Mouse (Mus musculus): ENCODE results near the gene Mast4. TPM values are rescaled to one million over a fixed set of nuclear protein-coding genes. Genes with fewer than 3 reads are reported as not detected.

Gene Mast4
- total and polyA plus RNA-seq, 3 experiments: 0.04 to 1.1 (median 0.23) TPM

DNA sequence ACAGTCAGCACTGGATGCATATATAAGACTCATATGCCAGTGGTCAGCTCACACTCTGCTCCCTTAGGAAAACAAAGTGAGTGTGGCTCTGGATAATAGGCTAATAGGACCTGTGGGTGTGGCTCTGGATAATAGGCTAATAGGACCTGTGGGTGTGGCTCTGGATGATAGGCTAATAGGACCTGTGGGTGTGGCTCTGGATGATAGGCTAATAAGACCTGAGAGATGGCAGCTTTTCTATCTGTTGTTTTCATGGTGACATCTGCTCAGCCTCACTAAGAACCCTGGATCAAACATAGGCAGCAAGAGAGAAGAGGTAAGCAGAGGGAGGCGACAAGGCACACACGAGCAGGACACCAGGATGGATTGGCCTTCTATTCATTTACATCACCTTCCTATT, 483.7 kb downstream of the Mast4 start:
- Histone ChIP-seq H3K4me1 (ENCODE audit: insufficient read depth, low read depth, low read length) (no peaks in the 10 kb centered on the region), H3K27me3 (ENCODE audit: insufficient read depth, low read length) (peaks cover 6% of the 10 kb centered on the region; the same call in 1 of the 2 replicates), H3K36me3 (replicated peaks) (no peaks in the 10 kb centered on the region), H3K9me3 (replicated peaks) (no peaks in the 10 kb centered on the region), H3K4me3 (ENCODE audit: low read depth, low read length) (no peak overlapping the region)
- DNase-seq (ENCODE audit: low spot score) (no peak), ATAC-seq (ENCODE audit: extremely low read depth, insufficient number of reproducible peaks, low FRiP score, poor library complexity, severe bottlenecking) (no peak)
- TF ChIP-seq TAL1 (conservative IDR thresholded peaks at IDR 0.05; ENCODE audit: low read depth, low read length) (no peak), GATA1 (IDR thresholded peaks at IDR 0.05; ENCODE audit: borderline replicate concordance, low read length) (no peak), GATA2 (IDR thresholded peaks at IDR 0.05; ENCODE audit: borderline replicate concordance, low read depth, low read length) (no peak), CTCF (IDR thresholded peaks at IDR 0.05; ENCODE audit: low read depth, low read length) (no peak), POLR2AphosphoS5 (IDR thresholded peaks at IDR 0.05; ENCODE audit: insufficient replicate concordance, low read depth, low read length) (no peak)

GRCm38 (mm10) chr13:102849068-102849467, 485.2 kb downstream of the Mast4 start:
- H3K4me3 ChIP-seq (ENCODE audit: low read depth, low read length): no peak overlapping the region
- no peaks in the 10 kb centered on the region for H3K9me3 ChIP-seq (replicated peaks)
- H3K4me1 ChIP-seq (ENCODE audit: insufficient read depth, low read depth, low read length): no peaks in the 10 kb centered on the region
- TF ChIP-seq POLR2AphosphoS5 (IDR thresholded peaks at IDR 0.05; ENCODE audit: insufficient replicate concordance, low read depth, low read length): no peak
- TF ChIP-seq GATA2 (IDR thresholded peaks at IDR 0.05; ENCODE audit: borderline replicate concordance, low read depth, low read length): no peak
- no peak for TF ChIP-seq CTCF (IDR thresholded peaks at IDR 0.05; ENCODE audit: low read depth, low read length)
- TF ChIP-seq GATA1 (IDR thresholded peaks at IDR 0.05; ENCODE audit: borderline replicate concordance, low read length): no peak
- no peak for TF ChIP-seq TAL1 (conservative IDR thresholded peaks at IDR 0.05; ENCODE audit: low read depth, low read length)
- peaks cover 6% of the 10 kb centered on the region; the same call in 1 of the 2 replicates for H3K27me3 ChIP-seq (ENCODE audit: insufficient read depth, low read length)
- H3K36me3 ChIP-seq (replicated peaks): no peaks in the 10 kb centered on the region
- no peak for DNase-seq (ENCODE audit: low spot score)
- no peak for ATAC-seq (ENCODE audit: extremely low read depth, insufficient number of reproducible peaks, low FRiP score, poor library complexity, severe bottlenecking)

GRCm38 (mm10) chr13:102846473-102846872, 487.8 kb downstream of the Mast4 start:
- H3K27me3 ChIP-seq (ENCODE audit: insufficient read depth, low read length): 0 out of 2 replicates have a peak, but pooled peaks cover 3% of the 10 kb centered on the region
- H3K4me1 ChIP-seq (ENCODE audit: insufficient read depth, low read depth, low read length): no peaks in the 10 kb centered on the region
- no peak overlapping the region for H3K4me3 ChIP-seq (ENCODE audit: low read depth, low read length)
- no peak for TF ChIP-seq GATA1 (IDR thresholded peaks at IDR 0.05; ENCODE audit: borderline replicate concordance, low read length)
- TF ChIP-seq POLR2AphosphoS5 (IDR thresholded peaks at IDR 0.05; ENCODE audit: insufficient replicate concordance, low read depth, low read length): no peak
- no peak for TF ChIP-seq CTCF (IDR thresholded peaks at IDR 0.05; ENCODE audit: low read depth, low read length)
- TF ChIP-seq GATA2 (IDR thresholded peaks at IDR 0.05; ENCODE audit: borderline replicate concordance, low read depth, low read length): no peak
- no peak for TF ChIP-seq TAL1 (conservative IDR thresholded peaks at IDR 0.05; ENCODE audit: low read depth, low read length)
- ATAC-seq (ENCODE audit: extremely low read depth, insufficient number of reproducible peaks, low FRiP score, poor library complexity, severe bottlenecking) (no peak), DNase-seq (ENCODE audit: low spot score) (no peak)
- H3K36me3 ChIP-seq (replicated peaks): no peaks in the 10 kb centered on the region
- H3K9me3 ChIP-seq (replicated peaks): no peaks in the 10 kb centered on the region

GRCm38 (mm10) chr13:102842715-102843114, 491.6 kb downstream of the Mast4 start:
- no peaks in the 10 kb centered on the region for H3K36me3 ChIP-seq (replicated peaks)
- no peaks in the 10 kb centered on the region for H3K27me3 ChIP-seq (ENCODE audit: insufficient read depth, low read length)
- no peaks in the 10 kb centered on the region for H3K9me3 ChIP-seq (replicated peaks)
- H3K4me3 ChIP-seq (ENCODE audit: low read depth, low read length): no peak overlapping the region
- no peak for DNase-seq (ENCODE audit: low spot score)
- no peaks in the 10 kb centered on the region for H3K4me1 ChIP-seq (ENCODE audit: insufficient read depth, low read depth, low read length)
- TF ChIP-seq CTCF (IDR thresholded peaks at IDR 0.05; ENCODE audit: low read depth, low read length): no peak
- TF ChIP-seq GATA2 (IDR thresholded peaks at IDR 0.05; ENCODE audit: borderline replicate concordance, low read depth, low read length): no peak
- no peak for TF ChIP-seq GATA1 (IDR thresholded peaks at IDR 0.05; ENCODE audit: borderline replicate concordance, low read length)
- TF ChIP-seq POLR2AphosphoS5 (IDR thresholded peaks at IDR 0.05; ENCODE audit: insufficient replicate concordance, low read depth, low read length): no peak
- no peak for TF ChIP-seq TAL1 (conservative IDR thresholded peaks at IDR 0.05; ENCODE audit: low read depth, low read length)
- no peak for ATAC-seq (ENCODE audit: extremely low read depth, insufficient number of reproducible peaks, low FRiP score, poor library complexity, severe bottlenecking)

DNA sequence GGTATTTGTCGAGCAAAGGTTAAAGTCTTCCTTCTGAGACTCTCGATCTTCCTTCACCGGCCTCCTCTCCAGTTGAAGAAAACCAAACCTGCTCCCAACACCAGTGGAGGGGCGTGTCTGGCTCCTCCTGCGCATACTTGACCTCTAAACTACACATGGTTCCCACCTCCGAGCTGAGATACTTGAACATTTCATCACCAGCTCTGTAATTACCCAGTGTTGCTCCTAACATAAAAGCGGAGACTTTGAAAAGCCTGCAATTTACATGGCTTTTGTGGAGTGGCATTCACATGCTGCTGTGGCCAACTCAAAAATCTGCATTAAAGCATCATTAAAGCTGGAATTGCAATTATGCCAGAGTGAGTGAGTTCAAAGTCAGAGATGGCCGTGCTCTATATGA, 492.1 kb downstream of the Mast4 start:
- no peak for DNase-seq (ENCODE audit: low spot score)
- no peak for ATAC-seq (ENCODE audit: extremely low read depth, insufficient number of reproducible peaks, low FRiP score, poor library complexity, severe bottlenecking)
- H3K36me3 ChIP-seq (replicated peaks): no peaks in the 10 kb centered on the region
- H3K4me1 ChIP-seq (ENCODE audit: insufficient read depth, low read depth, low read length): no peaks in the 10 kb centered on the region
- no peak overlapping the region for H3K4me3 ChIP-seq (ENCODE audit: low read depth, low read length)
- TF ChIP-seq POLR2AphosphoS5 (IDR thresholded peaks at IDR 0.05; ENCODE audit: insufficient replicate concordance, low read depth, low read length) (no peak), CTCF (IDR thresholded peaks at IDR 0.05; ENCODE audit: low read depth, low read length) (no peak), GATA1 (IDR thresholded peaks at IDR 0.05; ENCODE audit: borderline replicate concordance, low read length) (no peak), TAL1 (conservative IDR thresholded peaks at IDR 0.05; ENCODE audit: low read depth, low read length) (no peak)
- H3K9me3 ChIP-seq (replicated peaks): no peaks in the 10 kb centered on the region
- H3K27me3 ChIP-seq (ENCODE audit: insufficient read depth, low read length): no peaks in the 10 kb centered on the region

GRCm38 (mm10) chr13:102839741-102840482, 494.4 kb downstream of the Mast4 start:
- Histone ChIP-seq H3K4me1 (ENCODE audit: insufficient read depth, low read depth, low read length) (no peaks in the 10 kb centered on the region), H3K4me3 (ENCODE audit: low read depth, low read length) (no peak overlapping the region), H3K36me3 (replicated peaks) (no peaks in the 10 kb centered on the region), H3K9me3 (replicated peaks) (no peaks in the 10 kb centered on the region), H3K27me3 (ENCODE audit: insufficient read depth, low read length) (no peaks in the 10 kb centered on the region)
- DNase-seq (ENCODE audit: low spot score) (no peak), ATAC-seq (ENCODE audit: extremely low read depth, insufficient number of reproducible peaks, low FRiP score, poor library complexity, severe bottlenecking) (no peak)
- TF ChIP-seq CTCF (IDR thresholded peaks at IDR 0.05; ENCODE audit: low read depth, low read length) (no peak), POLR2AphosphoS5 (IDR thresholded peaks at IDR 0.05; ENCODE audit: insufficient replicate concordance, low read depth, low read length) (no peak), GATA2 (IDR thresholded peaks at IDR 0.05; ENCODE audit: borderline replicate concordance, low read depth, low read length) (no peak), GATA1 (IDR thresholded peaks at IDR 0.05; ENCODE audit: borderline replicate concordance, low read length) (no peak), TAL1 (conservative IDR thresholded peaks at IDR 0.05; ENCODE audit: low read depth, low read length) (no peak)

Data from G1E (cell line).